Mouse (Mus musculus): ENCODE measurements at regions not wholly inside any gene's neighbourhood (a gene's known extent, or its start where the extent isn't known, plus 50 kb on each side); places are given as distances from the start of the nearest gene placed in this dataset.

GRCm38 (mm10) chr1:128808599-128808998 lies 216.5 kb upstream of the Cxcr4 start:
- Histone ChIP-seq H3K79me2 (replicated peaks; ENCODE audit: control insufficient read depth, extremely low read depth, insufficient read depth, poor library complexity, severe bottlenecking) (no peaks in the 10 kb centered on the region), H3K36me3 (replicated peaks in 1 of 2; ENCODE audit: control insufficient read depth in 1 of 2, insufficient read depth in 1 of 2, low read length in 1 of 2) (no peaks in the 10 kb centered on the region), H3K27me3 (replicated peaks) (peaks cover 3% of the 10 kb centered on the region), H3K4me1 (ENCODE audit: control insufficient read depth in 1 of 2, insufficient read depth in 2 of 2) (peaks cover 21 to 39% of the 10 kb centered on the region in 2 experiments), H3K9ac (ENCODE audit: insufficient read depth, low read depth) (no peak overlapping the region), H3K4me3 (replicated peaks in 1 of 3; ENCODE audit: low read depth in 2 of 3, low read length in 2 of 3, poor library complexity in 1 of 3) (no peak overlapping the region), H3K9me3 (replicated peaks; ENCODE audit: low read length) (peaks cover 4% of the 10 kb centered on the region), H3K27ac (ENCODE audit: insufficient read depth, low read depth) (no peak overlapping the region), H3K4me2 (ENCODE audit: insufficient read depth, low read depth, poor library complexity, severe bottlenecking) (no peak overlapping the region)
- in situ Hi-C loops (cut with MboI; ENCODE audit: low pct_ligation_motif_present, low pct_unique_long_range_greater_than_20kb, low sequenced_read_pairs) (no loop called here), dilution Hi-C loops (cut with MboI; ENCODE audit: extremely low pct_ligation_motif_present, extremely low pct_unique_long_range_greater_than_20kb, low sequenced_read_pairs) (no loop called here)
- peak; percentile 75 for TF ChIP-seq ZNF384 (IDR thresholded peaks at IDR 0.05; ENCODE audit: low read depth, low read length)
- no peak for TF ChIP-seq PAX5 (IDR thresholded peaks at IDR 0.05; ENCODE audit: low read length)
- no peak for TF ChIP-seq GABPA (IDR thresholded peaks at IDR 0.05; ENCODE audit: insufficient replicate concordance, low read depth, low read length)
- no peak for TF ChIP-seq E2F4 (IDR thresholded peaks at IDR 0.05; ENCODE audit: insufficient replicate concordance, low read depth, low read length)
- peak; percentile 67 for TF ChIP-seq JUN (IDR thresholded peaks at IDR 0.05; ENCODE audit: insufficient read depth, low read depth, low read length)
- 0 out of 2 replicates have a peak, but pooled peaks have one; percentile 7 for TF ChIP-seq MYC (IDR thresholded peaks at IDR 0.05; ENCODE audit: low read depth, low read length)
- peak; percentile 88 for TF ChIP-seq ETS1 (conservative IDR thresholded peaks at IDR 0.05; ENCODE audit: low read depth, low read length)
- no peak for TF ChIP-seq ELF1 (IDR thresholded peaks at IDR 0.05; ENCODE audit: low read depth, low read length)
- TF ChIP-seq NELFE (IDR thresholded peaks at IDR 0.05; ENCODE audit: low read depth, low read length), result no peak
- peak; percentile 56; the same call in 1 of the 2 replicates for TF ChIP-seq BHLHE40 (IDR thresholded peaks at IDR 0.05; ENCODE audit: low read depth, low read length)
- no peak for TF ChIP-seq SMC3 (IDR thresholded peaks at IDR 0.05; ENCODE audit: low read depth, low read length)
- TF ChIP-seq POLR2A (IDR thresholded peaks at IDR 0.05; ENCODE audit: low read depth, low read length), result no peak
- no peak for TF ChIP-seq CHD1 (IDR thresholded peaks at IDR 0.05; ENCODE audit: low read depth, low read length)
- TF ChIP-seq MAFK (IDR thresholded peaks at IDR 0.05; ENCODE audit: insufficient replicate concordance, low read length), result peak; percentile 51; the same call in 1 of the 2 replicates
- no peak for TF ChIP-seq ZC3H11A (IDR thresholded peaks at IDR 0.05; ENCODE audit: low read depth, low read length)
- no peak for TF ChIP-seq ZKSCAN1 (IDR thresholded peaks at IDR 0.05; ENCODE audit: borderline replicate concordance, low read depth, low read length)
- TF ChIP-seq JUND (conservative IDR thresholded peaks at IDR 0.05; ENCODE audit: low read depth, low read length), result peak; percentile 80
- peak; percentile 62; the same call in 1 of the 2 replicates for TF ChIP-seq MEF2A (IDR thresholded peaks at IDR 0.05; ENCODE audit: borderline replicate concordance, low read depth, low read length)
- TF ChIP-seq MXI1 (IDR thresholded peaks at IDR 0.05; ENCODE audit: low read depth, low read length), result no peak
- no peak for TF ChIP-seq KAT2A (IDR thresholded peaks at IDR 0.05; ENCODE audit: insufficient replicate concordance, low read length)
- TF ChIP-seq UBTF (IDR thresholded peaks at IDR 0.05; ENCODE audit: low read depth, low read length), result no peak
- peak; percentile 68; the same call in 1 of the 2 replicates for TF ChIP-seq EP300 (IDR thresholded peaks at IDR 0.05; ENCODE audit: low read length)
- no peak for TF ChIP-seq NRF1 (IDR thresholded peaks at IDR 0.05; ENCODE audit: low read depth, low read length)
- TF ChIP-seq TBP (conservative IDR thresholded peaks at IDR 0.05; ENCODE audit: low read depth, low read length), result no peak
- TF ChIP-seq IRF4 (IDR thresholded peaks at IDR 0.05; ENCODE audit: low read depth, low read length), result peak; percentile 74
- peak; percentile 20 for TF ChIP-seq CHD2 (IDR thresholded peaks at IDR 0.05; ENCODE audit: low read length)
- TF ChIP-seq MAZ (IDR thresholded peaks at IDR 0.05; ENCODE audit: low read depth, low read length), result no peak
- TF ChIP-seq USF1 (IDR thresholded peaks at IDR 0.05; ENCODE audit: low read depth, low read length), result no peak
- TF ChIP-seq SIN3A (IDR thresholded peaks at IDR 0.05; ENCODE audit: low read length), result no peak
- no peak for TF ChIP-seq ZMIZ1 (IDR thresholded peaks at IDR 0.05; ENCODE audit: low read depth, low read length)
- TF ChIP-seq RAD21 (IDR thresholded peaks at IDR 0.05; ENCODE audit: low read depth, low read length), result no peak
- TF ChIP-seq USF2 (conservative IDR thresholded peaks at IDR 0.05; ENCODE audit: low read depth, low read length), result no peak
- TF ChIP-seq TCF12 (IDR thresholded peaks at IDR 0.05; ENCODE audit: low read depth, low read length), result 0 out of 2 replicates have a peak, but pooled peaks have one; percentile 57
- no peak for TF ChIP-seq MAX (IDR thresholded peaks at IDR 0.05; ENCODE audit: low read length)
- no peak for TF ChIP-seq POLR2AphosphoS2 (IDR thresholded peaks at IDR 0.05; ENCODE audit: low read depth, low read length)
- TF ChIP-seq HCFC1 (IDR thresholded peaks at IDR 0.05; ENCODE audit: low read depth, low read length), result no peak
- no peak for TF ChIP-seq CTCF (conservative IDR thresholded peaks at IDR 0.05 in 1 of 2, IDR thresholded peaks at IDR 0.05 in 1 of 2; ENCODE audit: low read depth in 2 of 2, low read length in 2 of 2)
- no peak for TF ChIP-seq RCOR1 (conservative IDR thresholded peaks at IDR 0.05; ENCODE audit: low read depth, low read length)
- peak; percentile 50 for DNase-seq (ENCODE audit: extremely low read depth)

Data from CH12.LX (cell line).